Mouse (Mus musculus) gastrocnemius, adult 18-20 months (tissue): ENCODE data around the gene Gm3187. TPM values are rescaled to one million over a fixed set of nuclear protein-coding genes. Genes with fewer than 3 reads are reported as not detected.
"Not testable (repeated sequence)": the region's sequence is repeated elsewhere in the genome, so short reads cannot be mapped to it uniquely, and the experiment has no call there.

ENCODE experiments used
- DNase-seq: peaks from one replicate; pipeline ENCODE4 v3.0.0; 2021; ENCODE audit warnings: low spot score
- long read RNA-seq, 2 experiments: library from polyadenylated mRNA; stranded (forward); transcript quantifications; one replicate each; pipeline ENCODE4 v2.0.0; 2021
- total RNA-seq, 2 experiments: library from RNA; stranded (reverse); gene quantifications; 2 replicates each; pipeline ENCODE4 v1.2.3; 2021

Gene Gm3187
- total RNA-seq, result not detected
- long read RNA-seq, experiment 1, result 0 reads
- long read RNA-seq, experiment 2, result 0 reads

- DNase-seq, result not testable (repeated sequence)
Measured at GRCm38 (mm10) chr14:5483907-5484306, at the start of gene Gm3187. Gene Gm3187 (plus strand): TSS chr14:5484207.

GRCm38 (mm10) chr14:5455367-5455766, 28.6 kb upstream of the Gm3187 start, which contains the start of gene Gm3194:
Gene Gm3194 (minus strand): TSS chr14:5455467.
- DNase-seq, result not testable (repeated sequence)

GRCm38 (mm10) chr14:5460469-5460868, 23.5 kb upstream of the Gm3187 start:
- not testable (repeated sequence) for DNase-seq

- not testable (repeated sequence) for DNase-seq
Measured at GRCm38 (mm10) chr14:5477730-5478129, 6.3 kb upstream of the Gm3187 start, which contains the start of gene Gm8246. Gene Gm8246 (minus strand): TSS chr14:5477830.

GRCm38 (mm10) chr14:5501374-5501773, 17.4 kb downstream of the Gm3187 start, which contains the start of gene Gm3488:
Gene Gm3488 (plus strand): TSS chr14:5501674.
- DNase-seq, result not testable (repeated sequence)

- not testable (repeated sequence) for DNase-seq
Measured at GRCm38 (mm10) chr14:5538196-5538595, 54.2 kb downstream of the Gm3187 start, which contains the start of gene Gm3532. Gene Gm3532 (plus strand): TSS chr14:5538496.

Other genes with a start within 250 kb of the Gm3187 start
- not detected for gene Gm3526, start 223.6 kb upstream of the Gm3187 start, total RNA-seq
- not detected for gene Gm3542, start 149.3 kb upstream of the Gm3187 start, total RNA-seq
- gene Gm3500, start 95.2 kb upstream of the Gm3187 start, total RNA-seq, result not detected
- under 1 TPM in 1 of 2 experiments, not detected in 1; 0.26 TPM for gene Gm3194, start 28.7 kb upstream of the Gm3187 start, total RNA-seq
- gene Gm8246, start 6.4 kb upstream of the Gm3187 start, total RNA-seq, result not detected
- gene Gm3488, start 17.5 kb downstream of the Gm3187 start, total RNA-seq, result not detected
- gene Gm3532, start 54.3 kb downstream of the Gm3187 start, total RNA-seq, result not detected
- not detected for gene Gm8265, start 148.8 kb downstream of the Gm3187 start, total RNA-seq
- gene Gm9603, start 203.2 kb downstream of the Gm3187 start, total RNA-seq, result not detected